Mouse (Mus musculus) lung, postnatal 4 days (tissue): ENCODE measurements at regions not wholly inside any gene's neighbourhood (a gene's known extent, or its start where the extent isn't known, plus 50 kb on each side); places are given as distances from the start of the nearest gene placed in this dataset.

Experiments
- DNase-seq, 2 experiments: peaks; one replicate each; pipeline ENCODE4 v3.0.0; 2021

GRCm38 (mm10) chr1:76130353-76130752, 584.3 kb downstream of the Slc4a3 start:
- DNase-seq, result no peak

GRCm38 (mm10) chr1:76136810-76137209, 590.7 kb downstream of the Slc4a3 start:
- no peak for DNase-seq

GRCm38 (mm10) chr1:76137701-76138100, 591.6 kb downstream of the Slc4a3 start:
- DNase-seq, result no peak

GRCm38 (mm10) chr1:76143516-76143915, 597.5 kb downstream of the Slc4a3 start:
- no peak for DNase-seq

- no peak for DNase-seq
Measured at GRCm38 (mm10) chr1:76148963-76149362, 602.9 kb downstream of the Slc4a3 start.

GRCm38 (mm10) chr1:76156291-76156690, 610.2 kb downstream of the Slc4a3 start:
- no peak for DNase-seq

GRCm38 (mm10) chr1:76167486-76167885, 621.4 kb downstream of the Slc4a3 start:
- no peak for DNase-seq

GRCm38 (mm10) chr1:76181181-76181580, 635.1 kb downstream of the Slc4a3 start:
- DNase-seq, result peak in 1 of 2 experiments; percentile 21

GRCm38 (mm10) chr1:76194844-76195243, 648.8 kb downstream of the Slc4a3 start:
- DNase-seq, result peak; percentile 10 to 18

- no peak for DNase-seq
Measured at GRCm38 (mm10) chr1:76197651-76198050, 651.6 kb downstream of the Slc4a3 start.

GRCm38 (mm10) chr1:76200906-76201305, 654.8 kb downstream of the Slc4a3 start:
- DNase-seq, result no peak

- DNase-seq, result no peak
Measured at GRCm38 (mm10) chr1:76212486-76212885, 666.4 kb downstream of the Slc4a3 start.

- DNase-seq, result no peak
Measured at GRCm38 (mm10) chr1:76244721-76245120, 698.7 kb downstream of the Slc4a3 start.

- no peak for DNase-seq
Measured at GRCm38 (mm10) chr1:76246181-76246796, 700.2 kb downstream of the Slc4a3 start.

GRCm38 (mm10) chr1:76247126-76247525, 701.1 kb downstream of the Slc4a3 start:
- no peak for DNase-seq

GRCm38 (mm10) chr1:76258217-76258616, 712.2 kb downstream of the Slc4a3 start:
- DNase-seq, result no peak

GRCm38 (mm10) chr1:76276148-76276547, 730.1 kb downstream of the Slc4a3 start:
- peak; percentile 13 to 25 for DNase-seq

- no peak for DNase-seq
Measured at GRCm38 (mm10) chr1:76276624-76277023, 730.6 kb downstream of the Slc4a3 start.

- DNase-seq, result peak; percentile 37 to 70
Measured at GRCm38 (mm10) chr1:76283322-76283721, 737.3 kb downstream of the Slc4a3 start.

GRCm38 (mm10) chr1:76322943-76323559, 777.0 kb downstream of the Slc4a3 start:
- no peak for DNase-seq

- no peak for DNase-seq
Measured at GRCm38 (mm10) chr1:76323592-76323991, 777.5 kb downstream of the Slc4a3 start.

- DNase-seq, result no peak
Measured at GRCm38 (mm10) chr1:76336011-76336410, 789.9 kb downstream of the Slc4a3 start.

GRCm38 (mm10) chr1:76362106-76362505, 816.0 kb downstream of the Slc4a3 start:
- no peak for DNase-seq

- peak in 1 of 2 experiments; percentile 26 for DNase-seq
Measured at GRCm38 (mm10) chr1:76373931-76374330, 827.9 kb downstream of the Slc4a3 start.

- no peak for DNase-seq
Measured at GRCm38 (mm10) chr1:76378154-76378553, 832.1 kb downstream of the Slc4a3 start.
